Mouse (Mus musculus): ENCODE data around the gene Srp9. TPM values are rescaled to one million over a fixed set of nuclear protein-coding genes. Genes with fewer than 3 reads are reported as not detected.
A peak's percentile ranks its signal among the peaks of the same experiment; 100 is the strongest.

Gene Srp9
- polyA plus RNA-seq, 1 experiment from 2014 or later: 153 TPM

DNA sequence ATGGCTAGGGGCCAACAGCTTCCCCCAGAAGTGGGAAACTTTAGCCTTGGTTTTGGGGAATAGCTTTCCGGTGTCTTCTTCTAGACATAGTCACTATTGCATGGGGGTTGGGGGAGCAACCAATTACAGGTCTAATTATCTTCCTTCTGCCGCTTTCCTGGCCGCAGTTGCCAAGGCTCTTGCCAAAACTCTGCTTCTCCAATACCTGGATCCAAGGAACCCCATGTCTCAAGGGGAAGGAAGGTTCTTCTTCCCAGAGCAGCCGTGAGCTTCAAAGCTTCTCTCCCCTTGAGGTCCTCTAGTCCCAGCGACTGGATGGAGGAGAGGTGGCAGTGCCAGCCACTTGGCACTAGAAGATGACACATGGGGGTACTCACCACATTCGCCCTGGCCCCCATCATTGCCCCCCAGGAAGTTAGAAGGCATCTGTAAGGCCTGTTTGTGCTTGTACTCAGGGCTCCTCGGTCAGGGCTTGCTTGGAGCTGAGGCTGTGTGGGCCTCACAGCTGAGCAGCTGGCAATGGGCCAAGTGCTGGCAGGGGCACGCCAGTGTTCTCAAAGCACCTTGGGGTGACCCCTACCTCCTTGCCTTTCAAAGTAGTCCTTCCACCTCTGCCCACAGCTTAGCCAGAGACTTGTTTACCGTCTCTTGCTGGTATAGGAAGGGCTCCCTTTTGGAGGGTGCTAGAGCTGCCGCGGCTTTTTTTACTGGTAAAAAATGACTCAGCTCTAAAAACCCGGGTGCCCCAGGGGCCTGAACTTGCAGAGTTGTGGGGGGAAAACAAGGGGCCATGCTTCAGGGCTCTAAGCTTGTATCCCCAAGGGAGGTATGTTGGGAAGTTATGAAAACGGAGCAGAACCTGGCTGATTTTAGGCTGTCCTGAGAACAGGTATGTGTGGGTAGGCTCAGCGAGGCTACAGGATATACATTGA is 12.9 kb upstream of the Srp9 start:
- Histone ChIP-seq H3K36me3 (ENCODE audit: control insufficient read depth, insufficient read depth, low read length) (no peaks in the 10 kb centered on the region), H3K4me2 (ENCODE audit: low read depth, low read length) (no peak overlapping the region), H3K27ac (ENCODE audit: low read depth, low read length) (no peak overlapping the region), H3K9ac (replicated peaks; ENCODE audit: low read depth, low read length) (no peak overlapping the region), H3K27me3 (ENCODE audit: control insufficient read depth, insufficient read depth, low read length) (no peaks in the 10 kb centered on the region), H3K4me1 (ENCODE audit: control insufficient read depth, insufficient read depth, low read length) (no peaks in the 10 kb centered on the region), H3K9me3 (ENCODE audit: control insufficient read depth, low read length) (no peaks in the 10 kb centered on the region), H3K4me3 (ENCODE audit: low read depth, low read length) (no peak overlapping the region)
- 74% methylated on average over 14 of the region's 14 CpGs for WGBS
- no peak for ATAC-seq (ENCODE audit: low read depth)

DNA sequence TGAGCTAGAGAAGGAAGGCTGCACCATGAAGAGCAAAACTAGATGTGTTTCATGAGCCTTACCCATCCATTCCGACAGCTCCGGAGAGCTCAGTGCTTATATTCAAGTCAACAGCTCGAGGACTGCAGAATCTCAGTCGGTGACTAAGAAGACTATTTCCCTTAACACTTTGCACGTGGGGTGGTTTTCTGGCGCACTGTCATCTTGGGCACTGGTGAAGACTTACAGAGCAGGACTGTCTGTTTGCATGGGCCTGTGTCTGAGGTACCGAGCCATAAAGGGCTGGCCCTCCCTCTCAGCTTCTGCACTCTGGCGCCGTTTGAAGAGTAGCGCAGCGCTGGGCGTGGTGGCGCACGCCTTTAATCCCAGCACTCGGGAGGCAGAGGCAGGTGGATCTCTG is 12.2 kb upstream of the Srp9 start:
- H3K4me3 ChIP-seq (ENCODE audit: low read depth, low read length): no peak overlapping the region
- 93% methylated on average over 15 of the region's 15 CpGs for WGBS
- H3K27ac ChIP-seq (ENCODE audit: low read depth, low read length): no peak overlapping the region
- no peak overlapping the region for H3K4me2 ChIP-seq (ENCODE audit: low read depth, low read length)
- H3K9me3 ChIP-seq (ENCODE audit: control insufficient read depth, low read length): no peaks in the 10 kb centered on the region
- H3K9ac ChIP-seq (replicated peaks; ENCODE audit: low read depth, low read length): no peak overlapping the region
- no peaks in the 10 kb centered on the region for H3K27me3 ChIP-seq (ENCODE audit: control insufficient read depth, insufficient read depth, low read length)
- no peaks in the 10 kb centered on the region for H3K4me1 ChIP-seq (ENCODE audit: control insufficient read depth, insufficient read depth, low read length)
- H3K36me3 ChIP-seq (ENCODE audit: control insufficient read depth, insufficient read depth, low read length): no peaks in the 10 kb centered on the region
- no peak for ATAC-seq (ENCODE audit: low read depth)

DNA sequence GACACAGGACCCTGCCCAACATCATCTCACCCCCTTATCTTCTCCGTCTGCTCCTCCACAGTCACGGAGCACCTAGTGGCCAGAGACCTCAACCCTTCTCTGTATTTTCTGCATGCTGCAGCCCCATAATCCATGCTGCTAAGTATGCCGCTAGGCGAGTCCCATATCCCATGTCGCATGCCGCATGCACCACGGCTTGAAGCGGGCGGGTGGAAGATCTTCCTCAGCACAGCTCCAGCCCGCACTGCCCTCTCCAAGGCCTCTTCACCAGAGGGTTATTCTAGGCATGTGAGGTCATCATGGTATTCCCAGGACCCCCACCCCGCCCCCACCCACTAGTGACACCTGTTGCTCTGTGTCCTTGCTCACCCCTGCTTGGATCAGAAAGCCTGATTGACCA is 11.4 kb upstream of the Srp9 start:
- Histone ChIP-seq H3K27me3 (ENCODE audit: control insufficient read depth, insufficient read depth, low read length) (no peaks in the 10 kb centered on the region), H3K9me3 (ENCODE audit: control insufficient read depth, low read length) (no peaks in the 10 kb centered on the region), H3K4me1 (ENCODE audit: control insufficient read depth, insufficient read depth, low read length) (no peaks in the 10 kb centered on the region), H3K4me2 (ENCODE audit: low read depth, low read length) (no peak overlapping the region), H3K36me3 (ENCODE audit: control insufficient read depth, insufficient read depth, low read length) (no peaks in the 10 kb centered on the region), H3K27ac (ENCODE audit: low read depth, low read length) (no peak overlapping the region), H3K9ac (replicated peaks; ENCODE audit: low read depth, low read length) (no peak overlapping the region), H3K4me3 (ENCODE audit: low read depth, low read length) (no peak overlapping the region)
- WGBS: 94% methylated on average over 11 of the region's 11 CpGs
- no peak; the same call in 1 of the 2 replicates for ATAC-seq (ENCODE audit: low read depth)

DNA sequence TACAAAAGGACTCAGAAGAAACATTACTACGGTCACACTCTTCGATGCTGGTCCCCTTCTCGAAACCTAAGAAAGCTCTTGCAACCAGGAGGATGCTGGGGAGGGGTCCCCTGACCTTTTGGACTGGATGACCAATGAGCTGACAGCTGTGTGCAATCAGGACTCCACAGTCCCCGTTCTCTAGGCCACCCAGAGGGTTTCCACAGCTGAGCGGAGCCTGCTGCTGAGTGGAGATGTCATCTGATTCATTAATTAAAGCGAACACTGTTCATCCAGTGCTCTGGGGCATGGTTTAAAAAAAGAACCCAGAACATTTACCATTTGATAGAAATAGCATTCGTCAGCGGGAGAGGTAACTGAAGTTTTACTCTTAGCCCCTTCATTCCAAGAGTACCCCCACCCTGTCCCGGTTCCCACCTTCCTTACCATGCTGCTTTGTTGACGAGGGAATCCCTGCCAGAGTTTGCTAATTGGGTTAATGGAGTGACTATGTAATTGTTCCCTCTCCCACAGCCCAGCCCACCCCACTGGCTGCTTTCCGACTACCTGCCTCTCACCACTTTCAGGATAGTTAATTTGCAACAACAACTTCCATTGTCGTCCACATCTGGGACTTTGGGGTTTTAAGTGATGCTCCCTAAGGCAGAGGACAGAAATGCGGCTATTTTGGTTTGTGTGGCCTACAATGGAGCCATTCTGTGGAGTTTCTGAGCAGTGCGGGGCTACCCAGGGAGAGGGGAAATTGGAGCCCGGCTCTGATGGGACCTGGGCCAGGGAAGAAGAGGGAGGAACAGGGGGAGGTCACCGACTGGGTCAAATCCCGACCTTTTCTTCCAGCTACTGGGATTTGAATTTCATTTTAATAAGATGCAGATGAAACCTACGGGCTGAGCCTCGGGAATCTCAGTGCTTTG is 10.7 kb upstream of the Srp9 start:
- WGBS: 26% methylated on average over 19 of the region's 19 CpGs
- Histone ChIP-seq H3K4me3 (ENCODE audit: low read depth, low read length) (no peak overlapping the region), H3K27ac (ENCODE audit: low read depth, low read length) (no peak overlapping the region), H3K4me2 (ENCODE audit: low read depth, low read length) (no peak overlapping the region), H3K36me3 (ENCODE audit: control insufficient read depth, insufficient read depth, low read length) (no peaks in the 10 kb centered on the region), H3K9ac (replicated peaks; ENCODE audit: low read depth, low read length) (no peak overlapping the region), H3K4me1 (ENCODE audit: control insufficient read depth, insufficient read depth, low read length) (no peaks in the 10 kb centered on the region), H3K9me3 (ENCODE audit: control insufficient read depth, low read length) (no peaks in the 10 kb centered on the region), H3K27me3 (ENCODE audit: control insufficient read depth, insufficient read depth, low read length) (no peaks in the 10 kb centered on the region)
- no peak for ATAC-seq (ENCODE audit: low read depth)

DNA sequence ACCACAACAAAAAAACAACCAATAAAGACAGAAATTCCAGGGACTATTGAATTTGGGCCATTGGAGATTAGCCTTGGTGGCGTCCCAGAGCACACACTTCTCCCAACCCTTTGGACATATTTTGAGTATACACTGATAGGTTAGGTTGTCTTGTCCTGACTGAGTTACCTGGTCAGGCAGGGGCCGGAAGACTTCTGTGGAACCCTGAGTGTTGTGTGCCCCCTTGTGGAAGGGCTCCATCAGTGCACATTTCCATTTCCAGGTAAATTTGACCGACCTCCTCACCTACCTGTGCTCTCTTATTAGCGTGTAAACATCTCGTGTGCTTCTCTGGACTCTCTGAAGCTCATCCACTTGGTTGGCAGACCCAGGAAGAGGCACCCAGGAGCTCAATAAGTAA is 9.3 kb upstream of the Srp9 start:
- ATAC-seq (ENCODE audit: low read depth): no peak
- Histone ChIP-seq H3K9me3 (ENCODE audit: control insufficient read depth, low read length) (no peaks in the 10 kb centered on the region), H3K4me2 (ENCODE audit: low read depth, low read length) (no peak overlapping the region), H3K4me1 (ENCODE audit: control insufficient read depth, insufficient read depth, low read length) (no peaks in the 10 kb centered on the region), H3K27ac (ENCODE audit: low read depth, low read length) (no peak overlapping the region), H3K27me3 (ENCODE audit: control insufficient read depth, insufficient read depth, low read length) (no peaks in the 10 kb centered on the region), H3K9ac (replicated peaks; ENCODE audit: low read depth, low read length) (no peak overlapping the region), H3K36me3 (ENCODE audit: control insufficient read depth, insufficient read depth, low read length) (no peaks in the 10 kb centered on the region), H3K4me3 (ENCODE audit: low read depth, low read length) (no peak overlapping the region)
- WGBS: 27% methylated on average over 5 of the region's 5 CpGs

DNA sequence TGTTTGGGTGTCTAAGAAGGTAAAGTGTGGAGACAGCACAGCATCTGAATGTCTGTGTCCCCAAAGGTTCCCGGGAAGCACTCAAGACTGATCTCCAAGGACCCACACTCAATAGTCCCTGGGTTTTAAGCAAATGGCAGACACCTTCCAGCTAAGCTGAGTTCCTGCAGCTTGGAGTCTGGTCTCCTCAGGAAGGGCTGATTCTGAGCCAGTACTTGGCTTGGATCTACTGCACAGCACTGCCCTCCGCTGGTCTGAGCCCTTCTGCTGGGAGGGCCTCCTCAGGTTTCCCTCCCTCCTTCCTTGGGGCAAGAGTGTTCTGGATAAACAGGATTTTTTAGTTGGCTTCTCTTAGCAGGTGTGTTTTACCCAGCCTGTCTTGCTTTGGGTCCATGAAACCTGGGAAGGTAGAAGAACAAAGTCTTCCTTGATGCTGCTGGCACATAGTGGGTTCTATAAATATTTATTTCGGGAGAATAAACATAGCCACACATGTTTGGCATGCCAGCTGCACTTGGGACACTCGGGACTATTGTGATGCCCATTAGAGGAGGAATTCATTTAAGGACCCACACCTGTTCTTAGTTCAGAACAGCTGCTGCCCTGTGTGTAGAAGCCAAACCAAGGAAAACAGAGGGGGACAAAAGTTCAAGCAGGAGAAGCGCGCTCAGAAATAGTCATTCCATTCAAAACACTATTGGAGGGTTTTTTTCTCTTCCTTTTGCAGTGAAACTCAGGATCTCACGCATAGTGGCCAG is 8.7 kb upstream of the Srp9 start:
- H3K9me3 ChIP-seq (ENCODE audit: control insufficient read depth, low read length): no peaks in the 10 kb centered on the region
- 39% methylated on average over 7 of the region's 7 CpGs for WGBS
- H3K4me1 ChIP-seq (ENCODE audit: control insufficient read depth, insufficient read depth, low read length): no peaks in the 10 kb centered on the region
- no peaks in the 10 kb centered on the region for H3K36me3 ChIP-seq (ENCODE audit: control insufficient read depth, insufficient read depth, low read length)
- no peak overlapping the region for H3K9ac ChIP-seq (replicated peaks; ENCODE audit: low read depth, low read length)
- H3K4me2 ChIP-seq (ENCODE audit: low read depth, low read length): no peak overlapping the region
- peak; percentile 70; the same call in 1 of the 2 replicates for ATAC-seq (ENCODE audit: low read depth)
- H3K27me3 ChIP-seq (ENCODE audit: control insufficient read depth, insufficient read depth, low read length): no peaks in the 10 kb centered on the region
- H3K27ac ChIP-seq (ENCODE audit: low read depth, low read length): no peak overlapping the region
- no peak overlapping the region for H3K4me3 ChIP-seq (ENCODE audit: low read depth, low read length)

DNA sequence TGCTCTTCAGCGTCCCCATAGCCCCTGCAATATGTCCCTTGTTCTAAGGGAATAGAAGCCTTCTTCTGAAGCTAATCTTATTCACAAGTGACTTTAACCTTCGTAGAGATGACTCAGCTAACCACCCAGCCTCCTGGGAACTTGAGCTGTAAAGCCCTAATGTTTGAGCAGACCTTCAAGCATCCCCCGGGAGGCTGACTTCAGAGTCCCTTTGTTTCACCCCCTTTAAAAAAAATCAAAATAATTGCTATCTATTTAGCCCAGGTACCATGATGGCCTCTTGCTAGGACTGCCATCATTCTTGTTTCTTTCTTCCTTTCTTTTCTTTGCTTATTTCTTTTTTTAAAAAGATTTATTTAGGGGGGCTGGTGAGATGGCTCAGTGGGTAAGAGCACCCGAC is 2.1 kb upstream of the Srp9 start:
- ATAC-seq (ENCODE audit: low read depth): no peak
- H3K9me3 ChIP-seq (ENCODE audit: control insufficient read depth, low read length): no peaks in the 10 kb centered on the region
- H3K27me3 ChIP-seq (ENCODE audit: control insufficient read depth, insufficient read depth, low read length): no peaks in the 10 kb centered on the region
- no peak overlapping the region for H3K27ac ChIP-seq (ENCODE audit: low read depth, low read length)
- no peak overlapping the region for H3K9ac ChIP-seq (replicated peaks; ENCODE audit: low read depth, low read length)
- H3K4me2 ChIP-seq (ENCODE audit: low read depth, low read length): no peak overlapping the region
- WGBS: 81% methylated on average over 4 of the region's 4 CpGs
- H3K4me1 ChIP-seq (ENCODE audit: control insufficient read depth, insufficient read depth, low read length): peaks cover 9% of the 10 kb centered on the region
- no peaks in the 10 kb centered on the region for H3K36me3 ChIP-seq (ENCODE audit: control insufficient read depth, insufficient read depth, low read length)
- H3K4me3 ChIP-seq (ENCODE audit: low read depth, low read length): no peak overlapping the region

DNA sequence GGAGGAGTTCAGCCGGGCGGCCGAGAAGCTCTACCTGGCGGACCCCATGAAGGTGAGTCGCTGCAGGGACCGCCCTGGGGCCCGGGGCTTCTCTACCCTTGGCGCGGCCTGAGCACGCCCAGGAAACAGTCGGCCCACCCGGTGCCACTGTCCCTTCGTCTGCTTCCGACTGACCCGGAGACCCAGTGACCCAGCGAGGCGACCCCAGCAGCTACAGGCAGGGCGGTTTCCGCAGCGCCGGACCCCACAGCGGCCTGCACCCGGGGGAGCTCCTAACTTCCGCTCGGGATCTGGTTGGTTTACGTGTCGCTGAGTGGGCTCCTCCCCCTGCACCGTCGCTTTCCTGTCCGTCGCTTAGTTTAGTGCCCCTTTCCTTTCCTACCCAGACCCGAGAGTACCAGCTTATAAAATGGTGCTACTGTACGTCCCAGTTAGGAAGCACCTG is 409 bp downstream of the Srp9 start:
- Histone ChIP-seq H3K4me2 (ENCODE audit: low read depth, low read length) (peak overlapping the region; percentile 47), H3K4me1 (ENCODE audit: control insufficient read depth, insufficient read depth, low read length) (peaks cover 9% of the 10 kb centered on the region), H3K27ac (ENCODE audit: low read depth, low read length) (peak overlapping the region; percentile 82), H3K9me3 (ENCODE audit: control insufficient read depth, low read length) (no peaks in the 10 kb centered on the region), H3K36me3 (ENCODE audit: control insufficient read depth, insufficient read depth, low read length) (peaks cover 5% of the 10 kb centered on the region; the same call in 1 of the 2 replicates), H3K27me3 (ENCODE audit: control insufficient read depth, insufficient read depth, low read length) (no peaks in the 10 kb centered on the region), H3K9ac (replicated peaks; ENCODE audit: low read depth, low read length) (peak overlapping the region; percentile 74), H3K4me3 (ENCODE audit: low read depth, low read length) (peak overlapping the region; percentile 69)
- peak; percentile 97 for ATAC-seq (ENCODE audit: low read depth)
- under 1% methylated on average over 31 of the region's 33 CpGs for WGBS
